Mouse (Mus musculus) liver, adult (tissue): ENCODE data around the gene Sh2b3.
A peak's percentile ranks its signal among the peaks of the same experiment; 100 is the strongest.

Source experiments
- GATA4 ChIP-seq: IDR thresholded peaks from 2 replicates; pipeline ENCODE4 v1.6.1; 2014; ENCODE audit warnings: mild to moderate bottlenecking, low read length; ENCODE audit not compliant: insufficient replicate concordance

Sh2b3 gene

DNA sequence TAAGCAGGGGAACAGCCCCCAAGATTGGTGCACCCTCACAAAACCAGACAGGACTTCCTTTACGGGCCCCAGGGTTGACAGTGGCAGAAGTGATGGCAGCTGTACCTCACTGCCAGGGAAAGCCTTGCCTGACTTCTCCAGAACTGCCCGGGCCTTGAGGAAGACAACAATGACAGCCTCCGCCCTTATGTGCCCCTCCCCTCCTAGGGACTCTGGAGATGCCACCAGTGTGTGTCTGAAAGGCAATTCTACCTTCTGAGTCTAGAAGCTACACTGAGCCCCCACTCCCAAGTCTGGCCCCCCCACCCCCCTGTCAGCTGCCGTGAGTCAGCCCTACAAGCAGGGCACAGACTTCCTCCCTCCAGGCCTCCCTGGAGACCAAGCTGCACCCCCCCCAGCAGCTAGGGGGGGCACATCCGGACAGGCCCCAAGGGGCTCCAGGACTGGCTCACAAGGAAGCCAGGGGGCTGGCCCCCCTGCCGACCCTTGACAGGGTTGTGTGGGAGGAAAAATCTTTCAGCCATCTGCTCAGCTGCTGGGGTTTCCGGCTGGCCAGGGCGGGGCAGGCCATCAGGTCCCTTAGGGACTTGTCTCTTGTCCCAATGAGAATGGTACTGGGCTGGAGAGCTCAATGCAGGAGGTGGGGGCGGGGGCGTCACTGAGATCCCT is 3.7 kb downstream of the Sh2b3 start:
- TF ChIP-seq GATA4: peak; percentile 10; the same call in 1 of the 2 replicates

DNA sequence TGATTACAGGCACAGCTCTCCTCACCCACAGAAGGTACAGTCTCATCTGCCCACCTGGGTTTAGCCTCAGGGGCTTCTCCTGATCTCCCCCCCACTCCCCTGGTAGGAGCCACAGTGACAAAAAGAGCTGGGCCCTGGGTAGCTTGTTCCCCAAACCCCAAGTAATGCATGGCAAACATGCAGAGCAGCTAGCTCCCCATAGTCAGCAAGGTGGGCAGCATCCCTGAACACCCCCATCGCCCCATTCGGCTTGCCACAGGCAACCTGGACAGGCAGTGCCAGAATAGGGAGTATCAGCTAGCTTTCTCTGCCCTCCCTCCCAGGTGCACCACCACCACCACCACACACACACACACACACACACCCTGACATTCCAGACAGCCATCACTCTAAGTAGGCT is 4.3 kb downstream of the Sh2b3 start:
- no peak for TF ChIP-seq GATA4

DNA sequence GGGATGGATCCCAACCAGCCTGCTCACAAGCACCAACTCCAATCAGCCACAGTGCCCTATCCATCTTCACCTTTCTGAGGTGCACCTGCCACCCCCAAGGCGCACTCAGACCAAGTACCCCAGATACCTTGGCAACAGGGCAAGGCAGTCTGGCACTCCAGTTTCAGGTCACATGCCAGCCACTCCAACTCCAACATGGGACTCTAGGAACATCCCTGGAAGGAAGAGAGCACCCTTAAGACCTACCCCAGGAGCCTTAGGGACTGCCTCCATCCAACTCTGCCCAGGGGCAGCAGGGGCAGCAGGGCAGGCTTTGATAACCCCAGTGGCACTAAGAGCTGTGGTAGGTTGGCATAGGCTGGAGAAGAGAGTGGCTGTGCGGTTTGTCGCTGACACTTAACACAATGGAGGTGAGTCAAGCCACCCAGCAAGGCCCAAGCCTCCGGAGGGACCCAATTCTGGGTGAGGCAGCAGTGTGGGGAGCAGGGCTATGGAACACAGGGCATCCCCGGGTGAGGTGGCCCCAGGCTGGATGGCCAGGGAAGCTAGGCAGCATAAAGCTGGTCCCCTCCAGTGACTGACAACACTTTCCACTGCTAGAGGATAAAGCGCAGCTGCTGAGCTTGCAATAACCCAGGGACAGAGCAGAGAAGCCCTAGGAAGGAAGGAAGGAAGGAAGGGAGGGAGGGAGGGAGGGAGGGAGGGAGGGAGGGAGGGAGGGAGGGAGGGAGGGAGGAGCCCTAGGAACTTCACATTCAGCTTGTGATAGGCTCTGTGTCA is 4.9 kb downstream of the Sh2b3 start:
- no peak for TF ChIP-seq GATA4

DNA sequence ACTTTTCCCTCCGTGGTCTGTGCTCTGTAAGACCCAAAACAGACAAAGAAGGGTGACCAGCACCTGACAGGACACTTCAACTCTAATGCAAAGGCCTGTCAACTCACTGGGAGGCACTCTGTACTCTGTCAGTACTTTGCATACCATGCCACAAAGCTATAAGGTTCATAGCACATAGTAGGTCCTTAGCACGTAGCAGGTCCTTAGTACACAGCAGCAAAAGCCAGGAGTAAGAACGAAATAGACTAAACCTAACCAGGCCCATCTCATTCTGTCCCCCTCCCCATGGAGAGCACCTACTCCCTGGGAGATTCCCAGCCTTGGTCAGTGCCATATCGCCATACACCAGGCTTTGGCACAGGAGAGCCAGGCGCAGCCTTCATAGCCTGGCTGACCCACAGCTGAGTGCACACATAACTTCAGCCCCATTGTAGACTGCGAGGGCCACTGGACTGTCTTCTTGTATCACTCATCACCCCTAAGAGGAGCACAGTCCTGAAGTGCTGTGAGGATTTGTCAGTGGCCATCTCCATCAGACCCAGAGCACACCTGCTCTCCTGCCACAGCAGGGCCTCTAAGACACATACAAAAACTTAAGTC is 6.3 kb downstream of the Sh2b3 start:
- no peak for TF ChIP-seq GATA4

DNA sequence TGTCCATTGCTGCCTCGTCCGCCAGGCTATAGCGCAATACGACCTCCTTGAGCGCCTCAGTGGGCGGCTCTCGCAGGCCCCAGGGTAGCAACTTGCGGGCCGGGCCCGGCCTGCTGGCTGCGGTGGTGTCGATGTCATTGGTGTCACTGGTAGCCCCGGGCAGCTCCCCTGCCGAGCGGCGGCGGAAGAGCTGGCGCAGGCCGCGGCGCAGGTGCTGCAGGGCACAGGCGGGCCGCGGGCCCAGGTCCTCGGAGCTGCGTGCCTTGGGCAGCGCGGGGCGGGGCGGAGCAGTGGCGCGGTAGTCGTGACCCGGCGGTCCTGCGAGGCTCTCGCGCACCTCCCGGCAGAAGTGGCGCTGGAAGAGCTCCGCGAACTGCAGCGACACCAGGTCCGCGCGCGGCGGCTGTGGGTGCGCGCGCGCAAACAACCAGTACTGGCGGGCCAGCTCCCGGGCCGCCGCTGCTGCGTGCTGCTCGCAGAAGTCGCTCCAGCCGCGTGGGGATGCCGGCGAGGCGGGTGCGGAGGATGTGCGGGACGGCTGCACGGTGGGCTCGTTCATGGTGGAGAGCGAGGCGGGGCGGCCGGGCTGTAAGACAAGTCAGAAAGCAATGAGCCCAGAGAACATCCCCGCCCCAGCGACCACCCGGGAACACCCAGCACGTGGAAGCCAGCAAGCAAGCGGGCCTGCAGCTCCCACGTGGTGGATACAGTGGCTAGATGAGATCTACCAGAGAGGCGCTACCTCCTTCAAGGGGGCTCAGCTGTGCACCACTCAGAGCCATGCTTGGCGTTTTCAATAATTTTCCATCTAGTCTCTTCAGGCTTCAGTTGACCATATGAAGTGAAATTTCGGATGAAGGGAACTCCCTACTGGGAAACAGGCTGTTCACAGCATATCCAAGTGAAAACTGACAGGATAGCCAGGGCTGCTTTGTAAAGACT is 8.7 kb downstream of the Sh2b3 start:
- no peak for TF ChIP-seq GATA4

DNA sequence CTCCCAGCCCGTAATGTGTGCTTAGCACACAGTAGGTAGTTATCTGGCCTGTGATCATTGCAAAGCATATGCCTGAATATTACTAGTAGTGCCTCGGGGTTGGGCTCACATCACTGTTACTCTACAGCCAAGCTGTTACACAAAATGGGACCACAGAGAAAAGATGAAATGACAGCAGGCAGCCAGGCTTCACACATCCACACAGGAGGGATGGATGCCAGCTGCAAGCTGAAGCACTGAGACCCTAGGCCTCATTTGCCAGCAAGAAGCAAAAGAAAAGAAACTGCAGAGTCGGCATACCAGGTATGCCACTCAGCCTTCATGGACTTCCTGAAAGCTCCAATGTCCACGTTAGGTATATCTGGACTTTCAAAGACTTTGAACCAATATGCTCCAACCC is 9.6 kb downstream of the Sh2b3 start:
- TF ChIP-seq GATA4: no peak

DNA sequence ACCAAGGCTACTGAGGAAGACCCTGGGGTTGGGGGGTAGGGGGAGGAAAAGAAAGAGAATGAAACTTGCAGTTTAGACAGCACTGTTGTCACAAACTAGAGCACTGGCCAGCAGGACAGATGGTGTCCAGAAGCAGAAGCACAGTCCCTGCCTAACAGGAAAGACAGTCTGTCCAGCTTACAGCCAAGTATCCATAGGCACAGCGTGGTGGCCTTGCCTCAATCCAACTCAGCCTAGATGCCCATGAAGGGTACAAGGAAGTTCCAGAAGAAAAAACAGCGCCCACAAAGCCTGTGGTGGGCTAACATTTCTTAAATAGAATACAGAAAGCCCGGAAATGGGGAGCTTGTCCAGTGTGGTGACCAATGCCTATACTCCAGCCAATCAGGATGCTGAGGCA is 11.8 kb downstream of the Sh2b3 start:
- TF ChIP-seq GATA4: no peak

DNA sequence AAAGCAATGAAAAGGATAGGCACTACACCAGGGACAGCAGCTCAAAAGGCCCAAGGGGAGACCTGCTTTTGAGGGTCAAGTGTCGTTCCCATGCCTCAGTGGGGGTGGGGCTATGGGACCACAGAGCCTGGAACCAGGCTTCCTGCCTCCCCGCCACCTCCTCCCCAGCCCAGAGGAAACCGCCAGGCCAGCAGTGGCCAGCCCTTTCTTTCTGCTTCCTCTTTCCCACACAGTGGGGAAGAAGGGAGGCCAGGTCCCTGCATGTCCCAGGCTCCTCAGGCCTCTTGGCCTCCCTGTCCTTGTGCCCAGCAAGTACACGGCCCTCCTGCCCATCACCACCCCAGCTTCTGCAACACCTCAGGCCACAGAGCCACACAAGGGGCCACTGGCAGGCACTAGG is 13.3 kb downstream of the Sh2b3 start:
- no peak for TF ChIP-seq GATA4

DNA sequence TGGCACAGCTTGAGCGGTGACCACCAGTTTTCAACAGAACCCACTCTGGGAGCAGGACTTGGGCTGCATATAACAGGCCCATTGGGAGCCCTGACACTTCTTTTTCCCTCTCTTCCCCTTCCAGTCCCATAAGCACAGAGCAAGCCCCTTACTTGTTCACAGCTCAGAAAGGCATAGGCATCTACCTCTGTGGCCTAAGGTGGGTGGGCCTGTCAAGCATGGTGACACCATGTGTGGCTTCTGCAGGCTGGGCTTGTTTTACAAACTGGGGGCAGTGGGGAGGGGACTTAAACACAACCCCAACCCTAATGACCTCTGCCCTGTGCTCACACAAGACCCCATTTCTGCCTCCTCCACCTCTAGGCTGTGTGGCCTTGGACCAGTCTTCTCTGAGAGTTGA is 13.8 kb downstream of the Sh2b3 start:
- no peak for TF ChIP-seq GATA4

DNA sequence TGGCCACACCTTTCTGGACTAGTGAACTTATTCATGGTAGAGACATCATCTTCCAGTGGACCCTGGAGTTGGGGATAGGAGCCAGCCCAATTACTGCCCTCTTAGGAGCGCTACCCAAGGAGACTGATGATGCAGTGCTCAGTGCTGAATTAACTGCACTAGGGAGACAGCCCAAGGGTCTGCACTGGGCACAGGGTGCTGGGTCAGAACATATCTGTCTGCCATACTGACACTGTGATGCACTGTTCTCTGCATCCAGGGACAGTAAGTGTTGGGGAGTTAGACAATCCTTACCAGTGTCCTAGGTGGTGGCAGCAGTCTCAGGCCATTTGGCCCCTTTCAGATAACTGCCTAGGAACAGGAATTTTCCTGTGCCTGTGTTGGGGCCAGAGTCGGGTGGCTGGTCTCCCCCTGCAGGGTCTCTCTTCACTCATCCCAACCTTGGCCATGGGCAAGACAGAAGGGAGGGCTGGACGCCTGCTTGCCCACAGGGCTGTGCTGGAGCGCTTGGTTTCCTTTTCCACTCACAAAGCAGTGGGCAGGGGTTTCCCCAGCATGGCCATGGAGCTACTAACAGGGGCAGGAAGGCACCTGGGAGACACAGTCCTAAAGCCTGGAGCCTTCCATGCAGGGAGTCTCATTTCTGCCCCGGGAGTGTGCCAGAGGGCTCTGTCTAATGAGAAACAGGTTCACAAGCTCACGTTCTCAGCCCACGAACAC is 14.5 kb downstream of the Sh2b3 start:
- TF ChIP-seq GATA4: no peak

DNA sequence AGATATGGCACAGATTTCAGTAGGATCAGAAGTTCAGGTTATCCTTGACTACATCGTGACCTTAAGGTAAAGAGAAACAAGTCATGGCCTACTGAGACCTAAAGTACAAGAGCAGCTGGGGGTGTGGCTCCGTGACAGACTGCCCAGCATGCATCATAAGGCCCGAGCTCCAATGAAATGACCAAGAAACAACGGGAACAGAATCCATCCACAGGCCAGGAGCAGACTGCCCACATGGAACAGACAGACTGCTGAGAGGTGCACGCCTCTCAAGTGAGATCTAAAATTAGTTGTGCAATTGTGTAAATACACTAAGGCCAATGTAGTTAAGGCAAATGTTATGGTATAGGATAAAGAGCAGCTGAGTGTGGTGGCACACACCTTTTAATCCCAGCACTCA is 15.9 kb downstream of the Sh2b3 start:
- TF ChIP-seq GATA4: no peak

DNA sequence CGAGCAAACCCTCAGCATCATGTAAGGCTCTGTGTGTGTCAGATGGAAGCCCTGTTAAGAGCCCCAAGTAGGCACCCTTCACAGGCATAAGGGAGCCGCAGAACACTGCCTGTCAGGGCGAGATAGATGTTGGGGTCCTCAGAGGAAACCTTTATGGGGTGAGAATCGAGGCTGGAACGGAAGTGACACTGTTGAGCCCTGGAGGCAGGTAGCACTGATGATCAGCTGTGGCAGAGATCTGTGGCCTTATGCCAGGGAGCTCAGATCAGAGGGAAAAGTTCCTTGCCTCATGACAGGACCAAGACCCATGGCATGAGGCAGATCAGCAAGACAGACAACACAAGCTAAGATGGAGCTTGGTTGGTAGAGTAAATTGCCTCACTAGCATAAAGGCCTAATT is 16.3 kb downstream of the Sh2b3 start:
- no peak for TF ChIP-seq GATA4

DNA sequence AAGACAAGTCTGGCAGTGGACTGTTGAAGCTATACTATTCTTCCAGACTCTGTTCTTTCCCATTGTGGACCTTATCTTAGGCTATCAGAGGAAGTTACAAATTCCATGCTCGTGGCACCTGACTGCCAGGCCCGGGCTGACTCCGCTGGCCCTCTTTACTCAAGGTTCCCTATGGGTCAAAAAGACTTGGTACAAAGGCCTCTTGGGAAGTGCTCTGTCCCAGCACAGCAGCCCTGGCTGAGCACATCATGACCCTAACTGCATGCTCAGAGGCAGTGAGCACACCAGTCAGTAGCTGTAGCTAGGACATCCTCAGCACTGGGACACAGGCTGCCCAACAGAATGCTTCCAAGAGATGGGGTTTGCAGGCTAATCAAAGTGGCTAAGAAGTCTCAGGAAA is 16.8 kb downstream of the Sh2b3 start:
- TF ChIP-seq GATA4: no peak; the same call in 1 of the 2 replicates

DNA sequence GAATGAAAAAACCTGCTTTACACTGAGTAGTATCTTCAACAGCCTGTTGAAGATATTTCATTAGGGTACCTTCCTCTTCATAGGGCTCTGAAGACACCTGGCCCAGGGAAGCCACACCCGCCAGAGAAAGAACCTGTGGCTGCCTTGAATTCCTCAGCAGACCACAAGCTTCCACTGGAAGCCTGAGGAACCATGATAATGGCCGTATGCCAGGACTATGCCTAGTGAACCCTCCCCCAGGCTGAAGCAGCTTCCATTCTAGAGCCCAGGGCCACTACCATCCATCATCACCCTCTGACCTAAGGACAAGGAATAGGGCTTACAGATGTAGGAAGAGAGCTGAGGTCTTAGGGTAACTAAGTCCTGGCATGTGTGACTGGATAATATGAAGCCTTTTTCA is 17.3 kb downstream of the Sh2b3 start:
- no peak for TF ChIP-seq GATA4

DNA sequence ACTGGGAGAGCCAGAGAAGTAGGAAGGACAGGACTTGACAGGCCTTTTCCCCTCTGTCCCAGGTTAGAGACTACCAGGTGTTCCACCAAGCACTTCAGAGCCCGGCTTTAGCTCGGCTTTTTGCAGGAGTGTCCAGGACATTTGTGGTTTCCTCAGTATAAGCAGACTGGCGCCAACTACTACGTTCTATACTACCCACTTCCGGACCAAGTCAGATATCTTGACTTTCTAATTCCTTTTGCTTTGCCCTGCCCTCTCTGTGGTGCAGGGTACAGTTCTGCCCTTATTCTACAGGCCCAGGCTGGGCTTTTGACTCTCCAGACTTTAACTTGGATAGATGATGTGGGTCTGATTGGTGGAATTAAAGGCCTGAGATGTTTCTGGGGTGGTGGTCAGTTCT is 17.9 kb downstream of the Sh2b3 start:
- TF ChIP-seq GATA4: no peak

DNA sequence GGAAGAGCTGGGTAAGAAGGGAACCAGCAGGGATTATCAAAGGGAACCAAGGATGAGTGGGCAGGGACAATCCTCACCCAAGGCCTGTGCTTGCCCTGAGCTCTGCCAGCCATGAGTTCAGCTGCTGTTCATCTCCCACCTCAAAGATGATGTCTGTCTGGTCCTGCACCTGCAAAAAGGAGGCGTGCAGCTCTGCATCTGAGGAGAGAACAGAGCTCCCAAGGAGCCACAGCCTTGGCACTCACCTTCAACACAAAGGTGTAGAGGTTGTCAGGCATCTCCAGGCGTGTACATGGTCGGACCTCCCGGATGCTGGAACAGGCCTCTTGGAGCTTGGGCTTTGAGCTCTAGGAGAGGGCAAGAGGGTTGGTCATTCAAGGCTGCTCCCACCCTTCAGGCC is 18.6 kb downstream of the Sh2b3 start:
- TF ChIP-seq GATA4: no peak
